Mouse (Mus musculus) heart, embryonic 16.5 days (tissue): ENCODE results near the gene Gphb5. TPM values are rescaled to one million over a fixed set of nuclear protein-coding genes. Genes with fewer than 3 reads are reported as not detected.
"Not testable (repeated sequence)": the region's sequence is repeated elsewhere in the genome, so short reads cannot be mapped to it uniquely, and the experiment has no call there.

Source experiments
- ATAC-seq: fragments of 200-750 bp; cut with Nextera tagmentation; replicated peaks from 2 replicates; pipeline ENCODE4 v1.8.0; 2017; ENCODE audit warnings: moderate number of reproducible peaks; ENCODE audit not compliant: insufficient read depth, low FRiP score; ENCODE audit errors: extremely low read depth
- H3K27ac ChIP-seq: fragments of 300-500 bp; sonication (generic); 2 replicates; pipeline ENCODE4 v1.5.1; 2014; ENCODE audit warnings: mild to moderate bottlenecking, low read length, control low read depth, moderate library complexity
- H3K27me3 ChIP-seq: fragments of 300-500 bp; sonication (generic); 2 replicates; pipeline ENCODE4 v1.6.1; 2014; ENCODE audit warnings: low read length, mixed read lengths; ENCODE audit not compliant: control insufficient read depth, insufficient read depth
- H3K36me3 ChIP-seq: fragments of 300-500 bp; sonication (generic); 2 replicates; pipeline ENCODE4 v1.6.1; 2014; ENCODE audit not compliant: control insufficient read depth, insufficient read depth
- H3K4me1 ChIP-seq: fragments of 300-500 bp; sonication (generic); 2 replicates; pipeline ENCODE4 v1.6.1; 2014; ENCODE audit warnings: low read length, mixed read lengths; ENCODE audit not compliant: control insufficient read depth, insufficient read depth
- H3K4me2 ChIP-seq: fragments of 300-500 bp; sonication (generic); 2 replicates; pipeline ENCODE4 v1.6.1; 2014; ENCODE audit warnings: low read depth, mild to moderate bottlenecking, control low read depth, low read length
- H3K4me3 ChIP-seq: fragments of 300-500 bp; sonication (generic); 2 replicates; pipeline ENCODE4 v1.5.1; 2014; ENCODE audit warnings: mild to moderate bottlenecking, control low read depth, low read length
- H3K9ac ChIP-seq: fragments of 300-500 bp; sonication (generic); 2 replicates; pipeline ENCODE4 v1.6.1; 2014; ENCODE audit warnings: low read length, control low read depth
- H3K9me3 ChIP-seq: fragments of 300-500 bp; sonication (generic); replicated peaks from 2 replicates; pipeline ENCODE4 v1.6.1; 2016; ENCODE audit warnings: low read length; ENCODE audit not compliant: control insufficient read depth
- WGBS: fragments of 180-500 bp; shearing (Covaris S2); extraction: QIAGEN DNeasy Blood & Tissue Kit; methylation state at CpG from one replicate; pipeline ENCODE4 v1.1.7; 2014; 5-methylcytosine and 5-hydroxymethylcytosine counted together
- polyA plus RNA-seq: library from polyadenylated mRNA; unstranded; fragments of >200 nt; fragmentation: Nextera tagmentation; extraction: Ambion mirVana; gene quantifications from 2 replicates; pipeline ENCODE4 v1.2.1, GENCODE M21; 2015

Gphb5 gene
- polyA plus RNA-seq, 1 experiment from 2014 or later, result 0.08 TPM

DNA sequence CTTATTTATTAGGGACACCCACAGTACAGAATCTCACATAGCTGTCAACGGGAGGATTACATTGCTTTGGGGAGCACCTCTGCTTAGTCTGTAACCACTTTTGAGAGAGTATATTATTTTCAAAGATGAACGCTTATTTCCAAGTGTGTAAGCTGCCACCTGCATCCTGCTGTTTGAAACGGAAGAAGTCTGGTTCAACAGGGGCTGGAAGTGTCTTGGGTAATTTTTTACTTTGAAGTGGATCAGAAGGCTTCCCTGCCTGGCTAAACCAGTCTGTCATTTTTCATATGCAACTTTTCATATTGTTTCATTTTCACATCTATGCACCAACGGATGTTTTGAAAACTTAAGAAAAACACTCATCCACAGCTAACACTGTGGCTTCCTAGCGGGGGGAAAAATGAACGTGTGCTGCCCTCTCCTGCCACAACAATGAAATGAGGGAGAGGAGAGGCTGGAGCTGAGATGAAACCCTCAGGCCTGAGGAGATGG, 32.9 kb upstream of the Gphb5 start:
- peaks cover 1% of the 10 kb centered on the region for H3K4me1 ChIP-seq
- peaks cover 18% of the 10 kb centered on the region for H3K36me3 ChIP-seq
- no peak overlapping the region for H3K4me2 ChIP-seq
- peak overlapping the region; percentile 51 for H3K27ac ChIP-seq
- peak; percentile 56; the same call in 1 of the 2 replicates for ATAC-seq
- no peak overlapping the region for H3K9ac ChIP-seq
- H3K4me3 ChIP-seq, result no peak overlapping the region
- WGBS, result 55% methylated on average over 6 of the region's 6 CpGs
- no peaks in the 10 kb centered on the region for H3K9me3 ChIP-seq
- H3K27me3 ChIP-seq, result no peaks in the 10 kb centered on the region

DNA sequence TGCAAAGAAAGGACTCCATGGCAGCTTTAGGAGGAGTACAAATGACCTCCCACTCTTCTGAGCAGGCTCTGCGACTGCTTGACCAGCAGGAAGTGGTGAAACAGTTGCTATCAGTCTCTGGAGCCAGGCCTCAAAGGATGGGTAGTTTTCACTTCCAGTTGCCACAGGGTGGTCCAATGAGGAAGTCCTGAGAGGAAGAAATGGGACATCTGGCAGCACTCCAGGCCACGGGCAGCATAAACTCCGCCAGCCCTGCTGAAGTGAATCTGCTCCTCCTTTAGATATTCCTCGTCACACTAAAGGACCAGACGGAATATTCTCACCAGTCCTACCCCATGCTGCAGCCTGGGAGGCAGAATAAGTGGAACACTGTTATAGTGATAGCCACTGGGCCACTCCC, 32.3 kb upstream of the Gphb5 start:
- peaks cover 18% of the 10 kb centered on the region for H3K36me3 ChIP-seq
- no peak overlapping the region for H3K9ac ChIP-seq
- no peak for ATAC-seq
- no peak overlapping the region for H3K27ac ChIP-seq
- H3K4me1 ChIP-seq, result peaks cover 7% of the 10 kb centered on the region
- H3K4me2 ChIP-seq, result no peak overlapping the region
- no peaks in the 10 kb centered on the region for H3K27me3 ChIP-seq
- no peaks in the 10 kb centered on the region for H3K9me3 ChIP-seq
- WGBS, result 56% methylated on average over 5 of the region's 5 CpGs
- no peak overlapping the region for H3K4me3 ChIP-seq

DNA sequence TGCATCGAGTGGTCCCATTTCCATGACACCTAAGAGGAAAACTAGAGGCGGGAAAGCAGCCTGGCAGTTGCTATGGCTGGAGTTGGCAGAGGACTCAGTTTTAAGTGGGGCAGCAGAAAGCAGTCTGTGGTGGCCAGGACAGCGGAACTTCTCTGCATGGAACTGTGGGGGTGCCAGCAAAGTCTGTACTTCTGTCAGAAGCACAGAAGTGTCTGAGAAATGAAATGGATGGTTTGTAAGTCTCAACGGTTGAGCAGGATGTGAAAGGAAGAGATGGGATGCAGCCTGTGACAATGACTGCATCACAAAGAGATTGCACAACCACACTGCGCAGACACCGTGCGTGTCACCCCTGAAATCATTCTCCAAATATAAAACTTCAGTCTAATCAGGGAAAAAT, 29.7 kb upstream of the Gphb5 start:
- H3K4me3 ChIP-seq, result no peak overlapping the region
- H3K4me1 ChIP-seq, result peaks cover 9% of the 10 kb centered on the region
- no peaks in the 10 kb centered on the region for H3K27me3 ChIP-seq
- no peak overlapping the region for H3K9ac ChIP-seq
- WGBS, result 75% methylated on average over 7 of the region's 7 CpGs
- no peaks in the 10 kb centered on the region for H3K9me3 ChIP-seq
- ATAC-seq, result no peak
- no peak overlapping the region for H3K27ac ChIP-seq
- H3K4me2 ChIP-seq, result no peak overlapping the region
- peaks cover 1% of the 10 kb centered on the region for H3K36me3 ChIP-seq

DNA sequence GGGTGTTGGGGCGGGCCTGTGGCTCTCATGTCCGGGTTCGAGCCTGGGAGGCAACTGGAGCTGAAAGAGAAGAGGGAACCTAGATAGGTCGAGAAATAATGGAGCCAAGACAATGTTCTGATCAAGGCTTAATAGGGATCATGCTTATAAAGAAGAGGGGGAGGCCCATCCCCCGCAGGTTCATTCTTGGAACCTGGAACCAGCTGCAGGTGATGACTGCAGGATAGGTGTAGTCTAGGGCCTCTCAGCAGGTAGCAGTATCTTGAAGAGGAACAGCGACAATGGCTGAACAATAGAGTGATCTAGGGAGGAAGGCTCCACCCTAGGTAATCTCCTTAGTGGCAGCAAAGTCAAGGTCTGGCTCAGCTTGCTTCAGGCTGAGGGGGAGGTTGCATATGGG, 15.8 kb upstream of the Gphb5 start:
- H3K9me3 ChIP-seq, H3K4me1 ChIP-seq, H3K4me3 ChIP-seq, ATAC-seq, H3K27ac ChIP-seq, H3K9ac ChIP-seq, H3K27me3 ChIP-seq, H3K36me3 ChIP-seq, H3K4me2 ChIP-seq: not testable (repeated sequence)
- 86% methylated on average over 6 of the region's 6 CpGs for WGBS

DNA sequence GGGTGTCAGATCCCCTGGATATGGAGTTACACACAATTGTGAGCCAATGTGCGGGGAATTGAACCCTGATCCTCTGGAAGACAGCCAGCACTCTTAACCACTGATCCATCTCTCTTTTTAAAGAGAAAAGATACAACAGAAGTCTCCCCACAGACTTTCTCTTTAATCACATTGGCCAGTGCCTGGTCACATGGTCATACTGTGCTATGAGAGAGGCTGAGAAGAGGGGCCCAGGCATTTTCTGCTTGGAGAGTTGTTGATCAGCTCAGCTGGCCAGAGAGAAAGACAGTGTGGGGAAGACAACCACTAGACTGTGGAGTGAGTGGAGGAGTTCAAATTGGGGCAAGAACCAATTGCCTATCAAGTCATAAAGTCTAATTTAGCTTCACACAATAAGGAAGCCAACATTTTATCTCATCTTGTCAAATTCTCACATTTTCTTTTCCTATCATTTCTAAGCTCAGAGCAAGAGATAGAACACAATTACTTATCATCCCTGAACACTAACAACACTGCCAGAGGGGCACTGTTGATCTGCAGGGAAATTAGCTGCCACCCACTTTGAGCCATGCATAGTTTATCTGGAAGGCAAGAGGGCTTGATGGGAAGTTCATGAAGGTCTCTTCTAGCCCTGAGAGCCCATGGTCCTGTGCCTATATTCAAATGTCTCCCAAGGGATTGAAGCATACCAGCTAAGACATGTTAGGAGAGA, 13.3 kb upstream of the Gphb5 start:
- H3K9me3 ChIP-seq, result peaks cover 6% of the 10 kb centered on the region
- H3K27me3 ChIP-seq, result no peaks in the 10 kb centered on the region
- ATAC-seq, result no peak
- H3K9ac ChIP-seq, result no peak overlapping the region
- no peak overlapping the region for H3K4me2 ChIP-seq
- no peaks in the 10 kb centered on the region for H3K36me3 ChIP-seq
- no peak overlapping the region for H3K4me3 ChIP-seq
- WGBS, result 77% methylated on average over 1 of the region's 1 CpGs
- no peaks in the 10 kb centered on the region for H3K4me1 ChIP-seq
- no peak overlapping the region for H3K27ac ChIP-seq

DNA sequence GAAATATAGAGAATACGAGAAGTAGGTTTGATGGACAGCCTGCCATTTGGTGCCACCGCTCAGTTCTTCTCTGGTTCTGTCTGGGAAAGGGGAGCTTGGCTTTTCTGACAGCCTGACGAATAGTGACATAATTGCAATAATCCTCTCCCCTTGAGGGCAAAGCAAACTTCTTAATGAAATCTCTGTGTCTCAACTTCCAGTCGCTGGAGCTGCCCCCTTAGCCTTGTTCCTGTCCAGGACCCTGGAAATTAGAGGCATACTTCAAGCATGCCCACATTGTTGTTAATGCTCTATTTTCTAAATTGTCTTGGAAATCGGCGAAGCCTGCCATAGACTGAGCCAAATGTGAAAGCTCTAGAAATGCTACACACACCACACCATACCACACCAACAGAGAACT, 12.1 kb upstream of the Gphb5 start:
- H3K9me3 ChIP-seq, result peaks cover 6% of the 10 kb centered on the region

DNA sequence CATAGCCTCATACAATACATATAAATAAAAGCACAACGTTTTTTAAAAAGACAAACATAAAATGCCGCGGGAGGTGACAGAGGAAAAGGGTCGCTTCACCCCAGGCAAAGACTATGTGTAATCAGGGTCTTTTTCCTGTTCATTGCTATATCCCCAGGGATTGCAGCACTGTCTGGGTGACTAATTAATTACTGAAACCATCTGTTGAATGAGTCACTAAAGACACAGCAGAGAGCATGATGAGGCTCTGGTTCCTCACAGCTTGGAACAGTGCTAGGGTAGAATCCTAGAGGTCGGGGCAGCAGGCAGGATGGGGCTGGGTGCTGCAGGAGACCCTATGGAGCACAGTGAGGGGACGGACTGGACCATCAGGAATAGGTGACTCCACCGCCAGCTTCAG, 9.3 kb upstream of the Gphb5 start:
- no peaks in the 10 kb centered on the region for H3K27me3 ChIP-seq
- no peaks in the 10 kb centered on the region for H3K4me1 ChIP-seq
- no peaks in the 10 kb centered on the region for H3K36me3 ChIP-seq
- no peak overlapping the region for H3K4me3 ChIP-seq
- no peak for ATAC-seq
- no peak overlapping the region for H3K9ac ChIP-seq
- WGBS, result 76% methylated on average over 7 of the region's 7 CpGs
- H3K4me2 ChIP-seq, result no peak overlapping the region
- no peaks in the 10 kb centered on the region for H3K9me3 ChIP-seq
- H3K27ac ChIP-seq, result no peak overlapping the region

More for the DNA sequence above, 12.1 kb upstream of the Gphb5 start:
- no peak overlapping the region for H3K9ac ChIP-seq
- H3K36me3 ChIP-seq, result no peaks in the 10 kb centered on the region
- H3K27ac ChIP-seq, result no peak overlapping the region
- 80% methylated on average over 6 of the region's 6 CpGs for WGBS
- no peak for ATAC-seq
- H3K4me3 ChIP-seq, result no peak overlapping the region
- no peak overlapping the region for H3K4me2 ChIP-seq
- no peaks in the 10 kb centered on the region for H3K27me3 ChIP-seq
- no peaks in the 10 kb centered on the region for H3K4me1 ChIP-seq

DNA sequence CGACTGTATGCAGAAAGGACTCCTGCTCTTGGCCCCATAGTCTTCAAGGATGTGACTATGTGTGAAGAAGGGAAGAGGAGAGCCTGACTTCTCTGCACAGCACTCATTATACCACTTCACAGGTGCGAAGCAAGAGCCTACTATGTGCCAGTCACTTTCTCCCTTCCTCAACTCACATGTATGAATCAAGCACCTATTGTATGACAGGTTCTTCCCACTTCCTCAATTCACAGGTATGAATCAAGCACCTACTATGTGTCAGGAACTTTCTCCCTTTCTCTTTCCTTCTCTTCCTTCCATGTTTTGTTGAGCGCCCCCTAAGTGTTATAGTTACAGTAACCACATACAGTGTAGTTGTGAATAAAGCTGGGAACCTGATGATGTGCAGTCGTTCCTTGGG, 8.2 kb upstream of the Gphb5 start:
- Histone ChIP-seq H3K36me3 (no peaks in the 10 kb centered on the region), H3K27ac (no peak overlapping the region), H3K9ac (no peak overlapping the region), H3K27me3 (no peaks in the 10 kb centered on the region), H3K4me2 (no peak overlapping the region), H3K9me3 (no peaks in the 10 kb centered on the region), H3K4me1 (no peaks in the 10 kb centered on the region), H3K4me3 (no peak overlapping the region)
- ATAC-seq, result no peak
- WGBS, result 86% methylated on average over 4 of the region's 4 CpGs

DNA sequence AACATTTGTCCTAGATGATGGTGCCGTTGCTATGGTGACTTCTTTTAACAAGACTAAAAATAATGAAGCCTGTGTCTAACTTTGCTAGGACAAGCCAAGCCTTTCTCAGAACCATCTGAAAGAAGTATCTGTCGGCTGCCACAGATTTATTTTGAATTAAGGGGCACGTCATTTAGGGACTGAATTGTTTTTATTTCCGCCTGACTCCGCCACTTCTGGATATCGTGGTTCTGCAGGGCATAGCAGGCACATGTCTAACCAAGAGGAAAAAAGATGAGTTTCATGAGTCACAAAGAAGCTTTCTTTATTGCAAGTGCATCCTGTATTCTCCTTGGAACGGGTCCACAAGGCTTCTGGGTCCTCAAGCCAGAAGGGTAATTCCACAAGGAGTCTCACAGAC, 7.8 kb upstream of the Gphb5 start:
- Histone ChIP-seq H3K36me3 (no peaks in the 10 kb centered on the region), H3K4me1 (no peaks in the 10 kb centered on the region), H3K4me3 (no peak overlapping the region), H3K9me3 (no peaks in the 10 kb centered on the region), H3K27ac (no peak overlapping the region), H3K4me2 (no peak overlapping the region), H3K27me3 (no peaks in the 10 kb centered on the region), H3K9ac (no peak overlapping the region)
- 62% methylated on average over 7 of the region's 7 CpGs for WGBS
- no peak for ATAC-seq
